Mouse (Mus musculus) spleen, postnatal 4 days (tissue): Measurements from ENCODE around the gene Znhit3.

Experiments
- DNase-seq, 2 experiments: peaks; one replicate each; pipeline ENCODE4 v3.0.0; 2022; ENCODE audit warnings: low spot score in 2 of 2

Znhit3 gene

DNA sequence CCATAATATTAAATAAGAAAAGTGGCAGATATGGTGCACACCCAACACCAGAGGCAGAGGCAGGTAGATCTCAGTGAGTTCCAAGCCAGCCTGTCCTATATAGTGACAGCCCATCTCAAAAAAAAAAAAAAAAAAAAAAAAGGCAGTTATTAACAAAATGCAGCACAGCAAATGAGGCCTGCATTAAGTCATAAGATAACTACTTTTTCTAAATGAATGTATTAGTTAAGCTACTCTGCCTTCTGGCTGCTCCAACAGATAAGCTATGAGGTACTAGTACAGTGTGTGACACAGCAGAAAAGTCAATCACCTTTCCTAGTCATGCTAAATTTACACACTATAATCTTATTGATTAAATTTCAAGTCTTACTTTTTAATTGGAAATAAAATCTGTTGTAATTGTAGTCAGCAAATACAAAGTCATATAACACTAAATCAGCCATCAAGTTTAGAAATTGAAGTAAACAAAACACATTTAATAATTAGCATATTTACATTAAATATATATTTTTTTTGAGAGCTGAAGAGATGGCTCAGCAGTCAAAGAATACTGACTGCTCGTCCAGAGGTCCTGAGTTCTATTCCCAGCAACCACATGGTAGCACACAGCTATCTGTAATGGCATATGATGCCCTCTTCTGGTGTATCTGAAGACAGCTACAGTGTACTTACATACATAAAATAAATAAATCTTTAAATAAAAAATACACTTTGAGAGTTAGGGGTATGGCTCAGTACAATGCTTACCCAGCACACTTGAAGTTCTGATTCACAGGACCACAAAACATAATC is 42.9 kb downstream of the Znhit3 start:
- no peak for DNase-seq

DNA sequence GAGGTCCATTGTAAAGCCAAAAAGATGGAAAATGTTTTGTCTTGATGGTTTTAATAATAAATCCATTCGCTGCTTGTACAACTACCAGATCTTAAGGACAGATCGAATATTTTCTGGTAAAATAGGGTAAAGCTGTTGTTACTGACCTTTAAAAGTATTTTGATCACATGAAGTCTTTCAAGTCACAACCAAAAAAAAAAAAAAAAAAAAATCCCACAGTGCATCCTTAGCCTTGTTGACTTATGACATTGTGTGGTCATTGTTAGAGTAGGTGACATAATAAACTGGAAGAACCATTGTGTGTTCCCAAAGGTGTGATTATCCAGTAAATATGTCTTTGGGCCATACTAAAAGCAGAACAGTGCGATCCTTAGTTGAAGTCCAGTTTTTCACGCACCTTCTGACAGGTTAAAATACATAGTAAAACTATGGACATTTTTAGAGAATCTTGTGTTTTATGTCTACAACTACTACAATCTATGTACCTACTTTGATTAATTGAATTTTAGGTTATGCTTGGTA is 44.6 kb downstream of the Znhit3 start:
- no peak for DNase-seq

GRCm38 (mm10) chr11:84871046-84871445 is 45.1 kb downstream of the Znhit3 start:
- DNase-seq, result no peak

DNA sequence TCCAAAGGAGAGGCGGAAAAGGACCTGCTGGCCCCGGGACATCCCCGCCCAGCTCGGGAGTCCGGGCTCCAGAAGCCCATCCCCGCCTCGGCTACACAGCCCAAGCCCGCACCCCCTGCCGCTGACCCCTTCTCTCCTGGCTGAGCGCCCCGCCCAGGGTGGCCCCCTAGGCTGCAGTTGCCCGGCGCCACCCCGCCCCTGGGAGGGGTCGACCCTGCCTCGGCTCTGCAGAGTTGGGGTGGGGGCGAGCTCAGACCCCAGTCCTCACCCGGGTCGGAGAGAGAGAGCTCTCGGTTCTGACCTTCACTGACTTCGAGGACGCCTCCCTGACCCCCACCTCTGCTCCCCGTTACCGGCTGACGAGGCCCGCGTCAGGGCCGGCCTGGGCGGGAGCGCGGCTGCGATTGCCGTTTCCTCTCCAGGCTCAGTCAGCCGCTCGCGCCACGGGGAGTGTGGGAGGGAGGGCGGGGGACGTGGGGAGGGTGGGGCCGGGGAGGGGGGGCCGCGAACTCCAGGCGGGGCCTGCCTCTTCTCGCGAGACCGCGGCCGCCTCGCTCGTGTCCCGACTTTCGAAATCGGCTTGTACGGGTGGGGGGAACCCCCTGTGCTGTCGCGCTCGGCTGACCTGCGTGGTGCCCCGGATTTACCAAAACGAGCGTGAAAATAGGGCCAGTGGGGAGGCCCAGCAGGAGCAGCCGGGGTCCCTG is 45.7 kb downstream of the Znhit3 start, which contains the start of gene Ggnbp2:
Gene Ggnbp2, minus strand, starts transcription at position 481 of the 707 bp plus-strand sequence.
- peak; percentile 93 to 97 for DNase-seq

DNA sequence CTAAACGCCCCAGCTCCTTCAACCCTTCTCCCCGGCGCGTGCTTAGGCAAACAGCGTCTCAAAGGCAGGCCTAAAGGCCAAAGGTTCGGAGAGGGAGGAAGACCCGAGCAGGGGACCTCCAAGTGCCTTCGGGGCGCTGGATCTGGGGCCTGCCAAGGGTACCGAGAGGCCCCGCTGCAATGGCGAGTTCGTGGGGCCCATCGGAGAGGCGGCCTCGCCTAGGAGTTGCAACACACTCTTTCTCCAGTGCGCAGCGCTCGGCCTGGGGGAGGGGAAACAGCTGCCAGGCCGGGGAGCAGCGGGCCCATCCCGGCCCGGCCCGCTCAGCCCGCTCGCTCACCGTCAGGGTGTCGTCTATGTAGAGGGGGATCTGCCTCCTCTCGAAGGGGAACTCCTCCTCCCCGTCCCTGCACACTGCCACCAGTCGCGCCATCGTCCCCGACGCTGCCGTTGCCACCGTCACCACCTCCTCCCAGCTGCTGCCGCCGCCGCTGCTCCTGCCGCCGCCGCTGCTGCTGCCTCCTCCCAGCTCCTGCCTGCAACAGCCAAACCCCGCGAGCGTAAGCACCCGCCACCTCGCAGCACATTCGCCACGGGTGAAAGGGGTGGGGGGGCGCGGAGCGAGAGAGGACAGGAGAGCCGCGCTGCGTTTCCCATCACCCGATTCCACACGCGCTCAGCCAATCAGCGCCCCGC is 46.5 kb downstream of the Znhit3 start:
- peak; percentile 93 to 96 for DNase-seq

DNA sequence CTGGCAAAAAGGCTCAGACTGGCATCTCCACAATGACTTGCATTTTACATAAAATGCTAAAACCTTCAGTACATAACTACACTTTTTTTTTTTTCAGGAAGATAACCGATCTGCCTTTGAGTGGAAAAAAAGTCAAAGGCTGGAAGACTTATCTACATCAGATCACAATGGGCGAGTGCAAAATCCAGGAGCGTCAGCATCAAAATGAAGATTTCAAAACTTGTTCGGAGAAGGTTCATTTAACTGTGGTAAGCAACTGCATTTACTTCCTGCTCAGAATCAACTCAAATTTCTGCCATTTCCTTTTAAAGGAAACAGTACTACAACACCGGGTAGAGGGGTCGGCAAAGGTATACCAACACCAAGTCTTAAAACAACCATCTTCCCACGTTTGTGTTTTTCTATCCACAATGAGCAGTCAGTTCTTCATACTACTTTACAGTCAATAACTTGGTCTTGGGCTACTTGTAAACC is 47.3 kb downstream of the Znhit3 start:
- no peak for DNase-seq

DNA sequence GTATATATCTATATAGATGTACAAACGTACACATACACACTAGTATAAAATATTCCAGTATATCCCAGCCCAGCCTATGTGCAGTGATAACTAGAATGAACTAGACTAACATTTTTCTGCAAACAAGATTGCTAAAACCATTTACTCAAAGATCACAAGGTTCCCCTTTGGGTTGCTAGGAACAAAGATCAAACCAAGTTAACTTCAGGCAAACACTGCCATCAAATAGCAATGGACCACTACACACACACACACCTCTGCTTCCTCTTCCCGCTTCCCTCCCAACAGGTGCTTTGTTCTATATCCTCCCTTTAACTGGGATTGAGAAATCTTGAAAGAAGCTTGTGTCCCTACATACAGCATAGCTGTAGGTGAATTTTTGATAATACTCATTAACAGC is 48.6 kb downstream of the Znhit3 start:
- DNase-seq, result no peak

- DNase-seq, result no peak
These were observed 50.9 kb downstream of the Znhit3 start for GRCm38 (mm10) chr11:84865268-84865667.
